Mouse (Mus musculus) layer of hippocampus, postnatal 36 days (tissue): Measurements from ENCODE around the gene Fbxw4. TPM values are rescaled to one million over a fixed set of nuclear protein-coding genes. Genes with fewer than 3 reads are reported as not detected.
"Not testable (repeated sequence)": the region's sequence is repeated elsewhere in the genome, so short reads cannot be mapped to it uniquely, and the experiment has no call there.

ENCODE experiments used
- DNase-seq, 2 experiments: peaks; one replicate each; pipeline ENCODE4 v3.0.0; 2022
- total RNA-seq, 2 experiments: library from RNA; stranded (reverse); gene quantifications; 2 replicates each; pipeline ENCODE4 v1.2.3; 2021

Gene Fbxw4
- total RNA-seq, 2 experiments from 2014 or later, result 33.7 to 34.3 TPM

DNA sequence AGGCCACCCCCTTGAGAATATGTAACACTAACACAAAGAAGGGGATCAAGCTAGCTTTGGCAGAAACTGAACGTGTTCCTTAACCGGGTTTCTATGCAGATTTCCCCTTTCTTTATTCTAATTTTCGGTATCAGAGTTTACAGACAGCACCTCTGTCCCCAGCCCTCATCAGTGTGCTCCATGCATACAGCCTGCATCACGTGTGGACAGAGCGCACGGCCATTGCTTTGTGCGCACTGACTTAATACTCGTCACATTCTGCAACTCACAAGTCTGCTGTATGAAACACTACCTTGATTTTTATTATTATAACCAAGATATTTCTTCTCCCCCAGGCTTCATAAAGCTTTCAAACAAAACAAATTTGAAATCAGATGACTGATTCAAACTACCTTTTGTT is 4.2 kb downstream of the Fbxw4 start:
- no peak for DNase-seq

DNA sequence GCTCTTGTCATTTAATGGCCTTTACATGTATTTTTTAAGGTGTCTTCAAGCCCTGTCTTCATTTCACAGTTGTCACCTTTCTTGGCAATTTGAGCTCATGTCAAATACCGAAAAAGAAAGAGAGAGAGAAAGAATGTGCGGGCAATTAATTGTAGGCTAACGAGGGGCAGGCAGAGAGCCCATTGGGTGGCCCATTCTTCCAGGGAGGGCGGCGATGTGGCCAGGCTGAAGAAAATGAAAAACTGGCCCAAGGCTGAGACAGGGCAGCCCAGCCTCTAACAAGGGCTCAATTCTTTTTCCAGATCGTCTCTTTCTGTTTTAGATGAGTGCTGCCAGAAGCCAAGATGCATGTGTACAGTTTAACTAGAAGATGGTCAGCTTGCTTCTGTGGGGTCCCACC is 6.1 kb downstream of the Fbxw4 start:
- no peak for DNase-seq

DNA sequence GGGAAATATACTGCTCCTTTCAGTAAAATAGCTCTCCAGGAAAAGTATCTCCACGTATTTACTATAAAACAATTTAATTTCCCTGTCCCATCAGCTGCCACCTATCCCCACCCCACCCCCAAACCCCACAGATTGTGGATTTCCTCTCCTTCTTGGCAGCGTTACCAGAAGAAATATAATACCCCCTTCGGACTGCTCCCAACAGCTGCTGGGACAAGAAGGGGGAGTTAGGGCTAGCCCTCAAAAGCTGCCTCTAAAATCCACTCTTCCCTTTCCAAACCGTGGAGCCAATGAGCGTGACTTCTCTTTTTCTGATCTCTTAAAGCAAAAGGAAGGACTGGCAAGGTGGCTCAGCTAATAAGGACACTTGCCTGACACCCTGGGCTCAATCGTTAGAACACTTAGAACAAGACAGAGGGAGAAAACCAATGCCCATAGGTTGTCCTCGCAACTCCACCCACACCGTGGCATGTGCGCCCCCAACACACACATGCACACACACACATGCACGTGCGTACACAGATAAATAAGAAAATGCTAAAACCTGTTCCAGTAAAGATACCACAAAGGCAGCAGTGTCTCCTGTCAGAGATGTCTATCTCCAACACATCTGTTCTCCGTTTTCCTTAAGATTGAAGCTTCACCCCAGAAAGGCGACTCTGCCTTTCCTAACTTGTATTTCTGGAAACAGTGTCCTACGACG is 7.7 kb downstream of the Fbxw4 start:
- no peak for DNase-seq

DNA sequence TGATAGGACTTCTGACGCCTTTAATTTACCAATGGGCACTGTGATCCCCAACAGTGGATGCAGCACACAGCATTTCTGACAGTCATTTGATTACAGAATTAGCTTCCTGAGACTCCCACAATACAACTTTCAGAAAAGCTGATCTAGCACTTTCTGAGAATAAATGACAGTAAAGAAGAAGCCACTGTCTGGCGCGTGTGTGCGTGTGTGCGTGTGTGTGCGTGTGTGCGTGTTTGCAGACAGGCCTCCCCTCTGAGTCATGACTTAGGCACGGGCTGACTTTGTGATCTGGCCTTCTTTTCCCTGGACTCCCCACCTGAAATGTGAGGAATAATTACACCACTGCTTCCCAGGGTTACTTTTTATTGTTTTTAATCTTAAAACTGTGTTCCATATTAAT is 8.6 kb downstream of the Fbxw4 start:
- no peak for DNase-seq

DNA sequence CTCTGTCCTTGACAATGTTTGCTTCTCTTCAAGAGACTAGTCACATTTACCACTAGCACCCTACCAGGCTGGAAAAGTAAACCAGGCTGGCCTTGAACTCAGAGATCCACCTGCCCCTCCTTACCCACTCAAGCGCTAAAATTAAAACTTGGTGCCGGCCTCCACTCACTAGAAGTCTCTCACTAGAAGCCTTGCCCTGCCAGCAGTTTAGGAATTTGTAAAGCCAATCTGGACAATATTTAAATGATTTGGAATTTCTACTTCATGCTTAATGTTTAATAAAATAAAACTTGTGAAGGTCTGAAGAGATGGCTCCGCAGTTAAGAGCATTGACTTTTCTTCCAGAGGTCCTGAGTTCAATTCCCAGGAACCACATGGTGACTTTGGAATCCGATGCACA is 10.3 kb downstream of the Fbxw4 start:
- DNase-seq, result no peak

DNA sequence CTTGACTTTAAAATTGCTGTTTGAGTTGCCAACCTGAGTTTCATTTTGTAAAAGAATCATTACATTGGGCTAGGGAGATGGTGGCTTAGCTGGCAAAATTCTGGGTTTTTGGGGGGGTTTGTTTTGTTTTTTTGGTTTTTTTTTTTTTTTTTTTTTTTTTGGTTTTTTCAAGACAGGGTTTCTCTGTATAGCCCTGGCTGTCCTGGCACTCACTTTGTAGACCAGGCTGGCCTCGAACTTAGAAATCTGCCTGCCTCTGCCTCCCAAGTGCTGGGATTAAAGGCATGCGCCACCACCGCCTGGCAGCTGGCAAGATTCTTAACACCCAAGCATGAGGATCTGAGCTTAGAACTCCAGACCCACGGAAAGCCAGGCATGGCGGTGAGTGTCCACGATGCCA is 11.6 kb downstream of the Fbxw4 start:
- not testable (repeated sequence) for DNase-seq

DNA sequence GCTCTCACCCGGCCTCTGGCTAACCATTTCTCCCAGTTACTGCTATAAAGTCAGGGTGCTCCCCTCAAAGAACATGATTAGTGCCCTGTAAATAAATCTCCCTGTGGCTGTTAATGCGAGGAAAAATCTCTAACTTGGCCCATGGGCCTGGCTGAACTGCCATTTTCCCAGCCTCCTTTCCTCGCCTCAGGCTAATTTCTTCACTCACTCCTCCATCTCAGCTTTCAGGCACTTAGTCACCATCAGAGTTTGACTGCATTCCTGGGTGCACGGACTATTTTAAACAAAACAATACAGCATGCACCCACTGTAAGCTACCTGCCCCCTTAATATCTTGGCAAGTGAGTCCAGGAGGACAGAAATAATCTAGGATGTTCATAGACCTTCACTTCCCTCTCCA is 13.2 kb downstream of the Fbxw4 start:
- no peak for DNase-seq

DNA sequence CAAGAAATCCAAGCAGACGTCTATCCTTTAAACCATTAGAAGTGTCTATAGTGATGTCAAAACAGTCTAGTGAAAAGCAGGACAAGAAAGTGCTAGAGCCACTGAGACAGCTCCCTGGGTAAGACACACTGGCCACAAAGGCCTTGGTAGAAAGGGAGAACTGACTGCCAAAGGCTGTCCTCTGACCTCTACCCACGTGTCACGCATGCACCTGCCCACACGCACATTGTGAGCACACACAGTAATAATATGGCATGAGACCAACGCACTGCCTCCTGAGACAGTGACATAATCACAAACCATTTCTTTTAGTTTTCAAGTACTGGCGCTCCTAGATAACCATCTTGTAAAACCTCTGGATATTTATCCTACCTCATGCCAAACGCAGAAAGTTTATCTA is 19.4 kb downstream of the Fbxw4 start:
- DNase-seq, result no peak

DNA sequence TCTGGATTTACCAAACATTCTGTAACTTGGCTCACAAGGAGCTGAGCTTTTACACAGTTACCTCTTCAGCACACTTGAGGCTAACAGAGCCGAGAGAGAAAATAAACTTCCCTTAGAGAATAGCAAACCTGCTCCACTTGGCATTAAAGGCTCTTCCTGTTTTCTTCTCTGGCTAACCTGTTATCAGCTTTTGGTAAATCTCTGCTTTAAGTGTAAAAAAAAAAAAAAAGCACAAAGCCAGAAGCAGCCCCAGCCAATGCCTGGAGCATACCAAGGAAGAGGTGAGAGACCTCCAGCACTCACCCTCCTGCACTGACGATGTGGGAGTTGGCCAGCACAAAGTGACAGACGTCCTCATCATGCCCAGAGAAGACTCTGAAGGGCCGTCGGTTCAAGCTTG is 24.2 kb downstream of the Fbxw4 start:
- no peak for DNase-seq

DNA sequence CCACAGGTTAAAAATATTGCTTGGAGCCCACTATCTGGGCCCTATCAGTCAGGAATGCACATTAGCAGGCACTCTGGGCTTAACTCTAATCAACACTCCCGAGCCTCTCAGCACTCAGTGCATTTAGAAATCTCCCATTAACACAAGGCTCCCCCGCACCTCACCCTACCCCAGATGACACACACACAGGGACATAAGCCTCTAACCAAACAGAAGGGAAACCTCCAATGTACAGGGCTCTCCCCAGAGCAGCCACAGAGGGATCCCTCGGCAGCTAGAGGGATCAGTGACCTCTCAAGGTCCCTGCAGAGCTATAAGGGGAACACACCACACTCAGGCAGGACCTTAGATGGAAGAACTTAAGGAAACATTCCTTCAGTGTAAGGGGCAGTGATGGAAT is 28.5 kb downstream of the Fbxw4 start:
- DNase-seq, result no peak

DNA sequence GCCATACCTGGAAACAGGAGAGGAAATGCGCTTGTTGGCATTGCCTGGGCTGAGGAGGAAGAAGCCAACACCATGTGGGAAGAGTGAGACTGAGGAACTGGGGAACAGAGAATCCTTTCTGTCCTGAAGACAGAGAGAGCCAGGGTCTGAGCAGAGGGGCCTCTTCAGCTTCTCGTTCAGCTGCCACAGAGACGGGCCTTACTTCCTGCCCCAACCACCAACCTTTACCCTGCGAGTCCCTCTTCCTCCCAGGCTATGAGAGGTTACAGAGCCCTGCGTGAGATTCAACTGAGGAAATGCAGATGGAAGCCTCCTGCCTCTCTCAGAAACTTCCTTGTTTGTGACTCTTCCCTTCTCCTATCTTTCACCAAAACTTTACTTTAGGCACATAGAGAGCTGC is 29.2 kb downstream of the Fbxw4 start:
- DNase-seq, result no peak

DNA sequence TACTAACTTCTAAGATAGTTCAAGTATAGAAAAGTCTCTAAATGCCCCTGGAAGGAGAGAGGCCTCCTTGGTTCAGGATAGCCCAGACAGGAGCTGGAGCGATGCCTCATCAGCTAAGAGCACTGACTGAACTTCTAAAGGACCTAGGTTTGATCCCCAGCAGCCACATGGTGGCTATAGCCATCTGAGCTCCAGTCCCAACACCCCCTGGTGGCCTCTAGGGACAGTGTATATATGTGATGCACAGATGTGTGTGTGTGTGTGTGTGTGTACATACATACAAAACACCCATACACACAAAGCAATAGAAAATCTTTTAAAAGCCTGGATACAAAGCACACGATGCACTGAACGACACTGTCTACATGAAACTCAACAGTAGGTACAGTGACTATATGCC is 30.9 kb downstream of the Fbxw4 start:
- no peak for DNase-seq

DNA sequence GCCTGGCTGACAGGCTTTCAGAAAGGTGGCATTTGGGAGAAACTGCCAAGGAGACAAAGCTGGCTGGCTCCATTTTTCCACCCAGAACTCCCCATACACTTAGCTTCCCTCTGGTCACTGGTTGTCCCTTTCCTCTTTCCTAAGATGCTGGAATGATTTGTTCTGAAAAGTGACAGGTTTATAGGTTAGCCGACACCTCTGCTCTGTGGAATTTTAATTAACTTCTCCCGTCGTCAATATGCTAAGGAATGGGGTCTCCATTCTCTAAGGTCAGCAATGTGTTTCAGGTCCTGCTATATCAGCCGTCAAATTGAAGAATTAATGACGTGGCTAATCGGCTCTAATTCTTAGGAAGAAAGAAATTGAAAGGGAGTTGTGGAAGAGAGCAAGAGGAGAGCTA is 31.5 kb downstream of the Fbxw4 start:
- no peak for DNase-seq

DNA sequence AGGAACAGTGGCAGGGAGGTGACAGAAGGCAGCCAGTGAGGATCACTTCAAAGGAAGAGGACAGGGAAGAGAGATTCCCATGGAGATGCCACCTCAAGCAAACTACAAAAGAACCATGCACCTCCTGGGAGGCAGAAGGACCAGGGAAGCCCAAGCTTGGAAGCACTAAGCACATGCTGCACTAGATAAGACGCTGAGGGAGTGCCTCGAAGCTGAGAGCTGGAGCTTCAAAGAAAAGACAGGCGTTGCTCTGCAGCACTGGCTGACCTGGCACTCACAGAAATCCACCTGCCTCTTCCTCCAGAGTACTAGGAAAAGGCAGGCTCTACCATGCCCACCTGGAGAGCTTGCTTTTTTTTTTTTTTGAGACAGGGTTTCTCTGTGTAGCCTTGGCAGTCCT is 33.1 kb downstream of the Fbxw4 start:
- DNase-seq, result no peak

DNA sequence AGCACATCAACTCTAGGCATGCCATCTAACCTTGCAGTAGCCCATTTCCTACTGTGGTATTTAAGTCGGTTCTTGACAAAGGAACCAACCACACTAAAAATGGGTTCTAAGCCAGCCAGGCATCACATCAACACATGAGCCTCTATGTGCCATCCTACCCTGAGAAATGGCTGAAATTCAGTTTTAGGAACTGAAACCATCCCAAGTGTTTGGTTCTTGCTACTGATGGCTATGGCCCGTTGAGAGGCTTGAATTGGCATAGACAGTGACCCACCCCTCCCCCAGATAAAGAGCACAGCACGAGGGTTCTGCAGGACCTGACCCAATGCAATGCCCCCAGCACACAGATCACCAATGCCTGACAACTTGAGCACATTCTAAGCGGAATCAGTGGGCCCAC is 36.4 kb downstream of the Fbxw4 start:
- no peak for DNase-seq

DNA sequence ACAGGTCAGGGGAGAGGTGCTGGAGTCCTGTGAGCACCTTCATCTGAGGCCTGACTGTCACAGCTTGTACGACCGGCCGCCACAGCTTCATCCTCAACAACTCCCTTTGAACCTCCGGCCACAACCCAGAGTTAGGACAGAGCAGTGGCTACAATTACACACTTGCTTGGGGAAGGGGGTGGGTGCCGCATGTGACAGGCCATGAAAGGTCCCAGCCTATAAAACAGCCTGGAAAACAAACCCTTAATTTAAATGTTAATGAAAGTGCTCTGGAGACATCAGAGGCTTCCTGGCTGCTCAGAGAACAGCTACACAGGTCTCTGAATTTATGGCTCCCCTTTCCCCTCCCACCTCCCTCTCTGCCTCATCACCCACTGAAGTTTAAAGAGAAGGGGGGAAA is 38.0 kb downstream of the Fbxw4 start:
- DNase-seq, result no peak

DNA sequence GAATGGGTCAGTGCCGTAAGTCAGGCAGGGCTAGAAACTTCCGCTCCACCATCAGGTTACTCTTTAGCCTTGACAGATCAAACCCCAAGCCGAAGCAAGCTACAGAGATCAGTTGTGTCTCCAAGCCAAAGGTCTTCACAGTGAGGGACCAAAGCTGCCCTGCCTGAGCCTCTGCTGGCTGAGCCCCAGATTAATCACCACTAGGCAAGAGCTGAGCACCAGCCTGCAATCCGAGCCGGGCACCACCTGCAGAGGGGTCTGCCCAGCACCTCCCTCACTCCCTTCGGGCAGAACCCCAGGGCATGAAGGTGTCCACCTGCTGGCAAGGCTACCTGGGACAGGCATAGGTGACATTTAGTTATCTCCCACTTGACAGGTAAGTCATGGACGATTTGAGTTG is 39.1 kb downstream of the Fbxw4 start:
- DNase-seq, result no peak

DNA sequence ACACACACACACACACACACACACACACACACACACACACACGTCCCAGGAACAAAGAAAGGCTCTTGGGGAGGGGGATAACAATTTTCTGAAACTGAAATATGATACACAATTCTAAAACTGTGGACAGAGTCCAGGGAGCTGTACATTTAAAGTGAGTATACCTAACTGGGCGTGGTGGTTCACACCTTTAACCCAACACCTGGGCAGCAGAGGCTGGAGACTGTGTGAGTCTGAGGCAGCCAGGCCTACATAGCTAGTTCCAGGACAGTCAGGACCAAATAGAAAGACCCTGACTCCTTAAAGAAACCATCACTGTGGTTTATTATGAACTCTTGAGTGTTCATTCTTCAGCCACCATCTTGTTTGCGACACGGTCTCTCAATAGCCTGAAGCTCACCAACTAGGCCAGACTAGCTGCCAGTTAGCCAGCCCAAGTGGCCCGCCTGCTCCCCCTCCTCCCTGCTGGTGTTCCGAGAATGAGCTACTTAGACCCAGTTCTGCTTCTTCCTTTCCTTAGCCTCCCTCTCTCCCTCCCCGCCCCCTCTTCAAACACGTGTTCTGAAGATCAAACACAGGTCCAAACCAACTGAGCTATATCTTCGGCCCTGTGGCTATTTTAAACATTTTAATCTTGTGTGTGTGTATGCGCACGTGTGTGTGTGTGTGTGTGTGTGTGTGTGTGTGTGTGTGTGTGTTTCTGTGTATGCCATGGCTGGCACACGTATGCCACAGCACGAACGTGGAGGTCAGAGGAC is 40.2 kb downstream of the Fbxw4 start:
- no peak for DNase-seq

DNA sequence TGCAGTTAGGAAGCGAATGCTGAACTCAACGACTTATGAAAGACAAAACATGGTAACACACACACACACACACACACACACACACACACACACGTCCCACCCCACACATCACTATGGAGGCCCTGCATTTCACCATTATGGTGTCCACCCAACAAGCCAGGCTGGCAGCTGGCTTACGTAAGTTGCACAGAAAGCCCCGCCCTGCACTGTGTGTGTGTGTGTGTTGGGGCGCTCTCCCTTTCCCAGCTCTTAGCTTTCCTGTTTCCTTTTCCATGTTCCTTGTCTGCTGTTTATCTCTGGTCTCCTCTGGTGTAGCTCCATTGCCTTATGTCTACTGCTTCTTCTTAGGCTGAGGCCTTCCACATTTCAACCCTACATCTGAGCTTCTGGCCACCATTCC is 41.9 kb downstream of the Fbxw4 start:
- no peak for DNase-seq

DNA sequence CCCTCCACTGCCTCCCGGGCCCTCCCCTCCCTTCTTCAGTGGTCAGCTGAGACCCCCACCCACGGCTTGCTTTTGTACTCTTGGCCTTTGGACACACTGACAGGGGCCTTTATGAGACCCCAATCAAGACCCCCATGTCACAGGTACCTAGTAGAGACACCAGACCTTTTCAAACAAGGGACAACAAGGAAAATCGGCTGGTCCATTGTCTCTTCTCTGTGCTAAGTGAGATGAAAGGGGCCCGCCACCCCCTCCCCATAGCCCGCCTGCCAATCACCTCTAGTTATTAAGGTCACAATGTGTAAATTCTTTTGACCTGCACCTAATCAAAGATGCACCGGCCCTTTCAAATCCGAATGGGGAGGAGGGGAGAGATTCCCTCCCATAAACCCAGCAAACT is 43.4 kb downstream of the Fbxw4 start:
- no peak for DNase-seq

DNA sequence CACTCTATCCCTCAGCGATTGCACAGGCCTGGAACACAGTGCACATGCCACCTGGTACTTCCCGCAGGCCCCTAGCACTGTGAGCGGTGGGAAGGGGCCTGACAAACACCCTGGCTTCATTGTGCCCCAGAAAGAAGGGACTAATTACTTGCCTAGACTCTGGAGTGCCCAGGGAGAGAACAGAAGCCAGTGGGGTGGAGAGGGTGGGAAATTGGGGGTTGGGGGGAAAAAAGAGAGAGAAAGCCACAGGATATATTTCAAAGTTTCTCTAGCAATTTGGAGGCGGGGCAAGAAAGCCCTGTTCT is 43.9 kb downstream of the Fbxw4 start:
- no peak for DNase-seq

DNA sequence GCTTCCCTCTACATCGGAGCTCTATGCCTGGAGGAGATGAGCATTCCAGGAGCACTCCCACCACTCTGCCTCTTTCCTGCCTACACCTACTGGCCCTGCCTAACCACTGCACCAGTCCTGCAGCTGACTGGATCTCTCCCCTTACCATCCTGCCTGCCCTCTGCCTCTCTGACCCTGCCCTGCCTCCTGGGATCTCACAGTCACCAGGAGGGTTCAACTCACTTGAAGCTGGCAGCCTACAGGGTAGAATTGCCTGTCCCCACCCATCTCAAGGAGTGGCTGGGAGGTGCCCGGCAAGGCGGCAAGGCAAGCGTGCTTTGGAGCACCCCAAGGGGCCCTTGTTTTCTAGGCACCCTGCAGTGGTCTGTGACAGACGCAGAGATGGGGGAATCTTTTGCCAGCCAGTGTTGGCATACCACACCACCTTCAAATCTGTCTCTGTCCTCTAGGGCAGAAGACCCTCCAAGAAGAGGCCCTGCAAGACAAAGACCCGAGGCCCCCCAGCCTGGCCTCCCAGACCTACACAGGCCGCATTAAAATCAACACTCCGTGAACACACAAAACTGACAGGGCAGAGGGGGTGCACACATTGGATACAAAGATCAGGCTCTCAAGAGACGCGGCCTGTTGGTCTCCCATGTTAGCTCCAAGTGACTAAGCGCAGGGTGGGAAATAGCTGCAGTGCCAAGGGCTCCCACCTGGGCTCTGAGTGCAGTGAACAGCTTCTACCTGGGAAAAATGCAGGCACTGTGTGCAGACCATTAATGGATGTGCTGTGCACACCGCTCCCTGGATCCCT is 44.5 kb downstream of the Fbxw4 start:
- no peak for DNase-seq

DNA sequence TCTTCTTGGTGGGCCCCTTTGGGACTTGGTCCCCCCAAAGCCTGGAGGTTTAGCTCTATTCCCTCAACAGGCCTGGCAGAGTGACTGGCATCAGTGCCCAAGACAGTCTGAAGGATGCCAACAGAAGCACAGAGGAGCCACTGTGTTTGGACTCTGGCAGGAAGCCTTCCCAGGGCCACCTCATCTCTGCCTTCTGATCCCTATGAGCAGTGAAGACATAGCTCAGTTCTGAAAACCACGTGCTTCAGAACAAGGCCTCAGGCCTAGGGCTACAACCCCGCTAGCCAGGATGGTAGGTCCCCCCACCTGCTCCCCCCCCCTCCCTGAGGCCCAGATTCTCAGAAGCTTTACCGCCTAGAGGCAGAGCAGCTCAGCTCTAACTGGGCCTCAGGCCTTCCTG is 45.2 kb downstream of the Fbxw4 start:
- DNase-seq, result peak; percentile 22 to 33

DNA sequence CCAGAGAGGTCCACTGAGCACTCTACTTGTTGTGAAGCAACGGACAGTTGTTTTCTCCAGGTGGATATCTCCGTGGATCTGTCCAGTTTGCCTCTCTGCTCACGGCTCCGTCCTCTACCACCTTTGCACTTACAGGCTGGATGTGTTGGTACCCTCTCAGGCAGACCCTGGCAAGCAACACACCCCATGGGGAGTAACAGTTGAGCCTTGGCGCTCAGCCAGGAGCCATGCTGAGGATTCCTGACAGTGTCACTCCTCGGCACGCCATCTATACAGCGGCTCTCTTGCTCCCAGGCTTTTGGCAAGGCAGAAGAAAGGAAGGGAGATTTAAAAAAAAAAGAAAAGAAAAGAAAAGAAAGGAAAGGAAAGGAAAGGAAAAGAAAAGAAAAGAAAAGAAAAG is 45.7 kb downstream of the Fbxw4 start:
- no peak for DNase-seq
